Mouse (Mus musculus) spleen, adult 2 months (tissue): Measurements from ENCODE around the gene Srf.

Experiments used
- CTCF ChIP-seq: fragments of 200-500 bp; IDR thresholded peaks from 2 replicates; pipeline ENCODE4 v1.5.1; 2011; ENCODE audit warnings: mild to moderate bottlenecking, inconsistent platforms; ENCODE audit not compliant: insufficient read depth, insufficient read length, insufficient replicate concordance; ENCODE audit errors: extremely low read depth
- POLR2A ChIP-seq: fragments of 200-500 bp; IDR thresholded peaks from 2 replicates; pipeline ENCODE4 v1.6.1; 2011; ENCODE audit warnings: low read depth, low read length, inconsistent platforms

DNA sequence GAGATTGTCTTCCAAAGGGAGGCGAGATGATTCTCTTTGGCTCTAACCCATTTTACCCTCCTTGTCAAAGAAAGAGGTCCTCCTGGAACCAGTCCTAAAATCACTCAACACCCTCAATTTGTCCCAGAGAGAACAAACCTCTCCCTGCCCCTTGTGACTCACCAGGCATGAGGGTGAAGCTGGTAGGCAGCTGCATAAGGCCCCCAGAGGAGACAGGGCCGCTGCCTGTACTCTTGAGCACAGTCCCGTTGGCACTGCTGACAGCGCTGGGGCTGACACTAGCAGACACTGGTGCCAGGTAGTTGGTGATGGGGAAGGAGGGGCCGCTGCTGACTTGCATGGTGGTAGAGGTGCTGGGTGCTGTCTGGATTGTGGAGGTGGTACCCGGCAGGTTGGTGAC, 4.6 kb downstream of the Srf start:
- TF ChIP-seq CTCF = no peak
- no peak for TF ChIP-seq POLR2A
